Mouse (Mus musculus) liver, embryonic 14.5 days (tissue): ENCODE measurements at regions not wholly inside any gene's neighbourhood (a gene's known extent, or its start where the extent isn't known, plus 50 kb on each side); places are given as distances from the start of the nearest gene placed in this dataset.

Experiments used
- CTCF ChIP-seq: IDR thresholded peaks from 2 replicates; pipeline ENCODE4 v1.5.1; 2016; ENCODE audit warnings: antibody characterized with exemption, low read depth, control low read depth
- EP300 ChIP-seq: IDR thresholded peaks from 2 replicates; pipeline ENCODE4 v1.6.1; 2016; ENCODE audit warnings: antibody characterized with exemption, low read depth

DNA sequence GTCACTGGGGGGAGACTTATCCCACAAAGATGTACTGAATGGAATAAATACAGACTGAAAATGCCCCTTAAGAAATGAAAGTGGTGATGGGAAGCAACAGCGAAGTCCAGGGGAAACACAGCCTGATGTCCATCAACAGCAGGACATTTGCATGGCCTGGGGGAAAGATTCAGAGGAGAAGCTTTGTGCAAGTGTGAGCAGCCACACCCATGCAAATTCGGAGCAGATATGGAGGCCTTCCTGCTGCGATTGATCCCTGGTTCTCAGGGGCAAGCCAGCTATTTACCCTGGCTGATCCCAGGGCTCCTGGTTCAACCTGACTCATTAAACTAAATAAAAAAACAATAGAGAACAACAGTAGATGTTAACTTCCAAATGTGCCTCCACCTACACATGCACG lies 275.7 kb upstream of the Tgfbr2 start:
- TF ChIP-seq CTCF (no peak), EP300 (no peak)
